Mouse (Mus musculus): Measurements from ENCODE around the gene Nras.

DNA sequence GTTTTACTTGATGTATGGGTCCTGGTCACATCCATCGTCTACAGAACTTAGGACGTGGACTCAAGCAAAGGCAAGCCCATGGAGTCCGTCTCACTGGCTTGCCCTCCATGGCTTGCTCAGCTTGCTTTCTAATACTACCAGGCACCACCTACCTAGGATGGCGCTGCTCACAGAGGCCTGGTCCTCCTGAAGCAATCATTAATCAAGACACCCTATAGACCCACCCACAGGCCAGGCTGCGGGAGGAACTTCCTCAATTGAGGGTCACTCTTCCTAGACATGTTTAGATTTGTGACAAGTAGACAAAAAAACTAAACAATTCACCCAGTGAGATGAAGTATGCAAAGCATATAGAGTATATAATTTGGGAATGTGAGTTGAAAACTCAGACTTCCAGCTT, 54.1 kb downstream of the Nras start:
- TF ChIP-seq CTCF (IDR thresholded peaks at IDR 0.05; ENCODE audit: borderline replicate concordance, insufficient read depth, low read length) (no peak), POLR2A (IDR thresholded peaks at IDR 0.05; ENCODE audit: low read depth, low read length) (no peak)

Measured in embryonic fibroblast, embryonic 13.5 days (primary cell).